Mouse (Mus musculus) limb, embryonic 10.5 days (tissue): ENCODE results near the gene Ankrd10. TPM values are rescaled to one million over a fixed set of nuclear protein-coding genes. Genes with fewer than 3 reads are reported as not detected.
"Not testable (repeated sequence)": the region's sequence is repeated elsewhere in the genome, so short reads cannot be mapped to it uniquely, and the experiment has no call there.

Source experiments
- DNase-seq: peaks from one replicate; pipeline ENCODE4 v3.0.0-alpha.2; 2017; ENCODE audit warnings: low spot score
- H3K27ac ChIP-seq: fragments of 300-500 bp; sonication (generic); 2 replicates; pipeline ENCODE4 v1.5.1; 2016; ENCODE audit warnings: mild to moderate bottlenecking
- H3K27me3 ChIP-seq: fragments of 300-500 bp; sonication (generic); 2 replicates; pipeline ENCODE4 v1.6.1; 2016; ENCODE audit warnings: low read depth, mild to moderate bottlenecking; ENCODE audit not compliant: poor library complexity, severe bottlenecking
- H3K36me3 ChIP-seq: fragments of 300-500 bp; sonication (generic); 2 replicates; pipeline ENCODE4 v1.6.1; 2016; ENCODE audit warnings: mild to moderate bottlenecking, moderate library complexity
- H3K4me1 ChIP-seq: fragments of 300-500 bp; sonication (generic); 2 replicates; pipeline ENCODE4 v1.6.1; 2016
- H3K4me3 ChIP-seq: fragments of 300-500 bp; sonication (generic); 2 replicates; pipeline ENCODE4 v1.5.1; 2016; ENCODE audit warnings: mild to moderate bottlenecking, moderate library complexity
- H3K9me3 ChIP-seq: fragments of 300-500 bp; sonication (generic); replicated peaks from 2 replicates; pipeline ENCODE4 v1.6.1; 2016; ENCODE audit warnings: mild to moderate bottlenecking
- WGBS: fragments of 180-500 bp; shearing (Covaris S2); methylation state at CpG from one replicate; pipeline ENCODE4 v1.1.7; 2016; 5-methylcytosine and 5-hydroxymethylcytosine counted together
- polyA plus RNA-seq: library from polyadenylated mRNA; unstranded; fragments of >200 nt; fragmentation: Nextera tagmentation; extraction: Ambion mirVana; gene quantifications from 2 replicates; pipeline ENCODE4 v1.2.1, GENCODE M21; 2016

The Ankrd10 gene
- polyA plus RNA-seq, result 146 and 157 TPM in 2 replicates

DNA sequence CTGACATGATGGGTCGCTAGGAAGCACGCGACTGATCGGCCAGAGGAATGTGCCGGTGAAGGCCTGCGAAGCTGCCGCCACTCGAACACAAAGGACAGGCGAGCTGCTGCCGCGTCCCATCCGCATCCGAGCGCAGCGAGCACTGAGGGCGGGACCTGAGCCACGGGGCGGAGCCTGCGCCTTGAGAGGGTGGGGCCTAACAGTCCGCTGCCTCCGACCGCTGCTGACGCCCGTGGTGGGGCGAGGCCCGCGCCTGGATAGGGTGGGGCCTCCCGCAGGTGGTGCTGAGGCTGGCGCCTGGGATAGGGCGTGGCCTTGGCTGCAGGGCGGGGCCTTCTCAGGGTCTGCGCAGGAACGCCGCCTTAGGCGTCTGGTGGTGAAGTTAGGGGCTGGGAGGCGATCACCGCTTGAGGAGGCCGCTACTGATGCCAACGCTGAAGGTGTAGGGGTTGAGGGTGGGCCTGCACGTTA lies at the start of gene Ankrd10:
Gene Ankrd10, minus strand, starts transcription at position 147 of the 471 bp plus-strand sequence.
- peak within 1 kb of the TSS; percentile 100 for H3K27ac ChIP-seq
- peaks cover 36% of the 10 kb centered on the region for H3K36me3 ChIP-seq
- peaks cover 35% of the 10 kb centered on the region for H3K4me1 ChIP-seq
- H3K27me3 ChIP-seq, result no peaks in the 10 kb centered on the region
- no peaks in the 10 kb centered on the region for H3K9me3 ChIP-seq
- H3K4me3 ChIP-seq, result peak within 1 kb of the TSS; percentile 96
- WGBS, result under 1% methylated on average over 40 of the region's 40 CpGs
- peak; percentile 95 for DNase-seq

DNA sequence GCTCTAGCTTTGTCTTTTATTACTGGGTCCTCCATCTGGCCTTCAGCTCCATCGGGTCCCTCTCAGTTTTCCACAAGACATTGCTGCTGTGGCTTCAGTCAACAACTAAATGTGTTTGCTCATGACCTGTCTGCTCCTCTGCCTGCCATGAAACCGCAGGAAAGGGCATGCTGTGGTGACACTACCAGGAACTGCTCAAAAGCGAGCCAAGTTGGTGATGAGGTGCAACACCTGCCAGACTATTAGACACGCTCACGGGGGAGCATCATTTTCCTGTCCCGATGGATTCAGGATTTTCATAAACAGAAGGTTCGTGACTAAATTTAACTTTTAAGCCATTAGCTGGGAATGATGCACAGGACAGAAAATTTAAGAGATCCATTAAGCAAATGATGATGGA lies 49.0 kb upstream of the Ankrd10 start:
- no peak for DNase-seq
- Histone ChIP-seq H3K4me1 (no peaks in the 10 kb centered on the region), H3K4me3 (no peak overlapping the region), H3K9me3 (no peaks in the 10 kb centered on the region), H3K27ac (no peak overlapping the region), H3K36me3 (no peaks in the 10 kb centered on the region), H3K27me3 (no peaks in the 10 kb centered on the region)
- 89% methylated on average over 7 of the region's 7 CpGs for WGBS

DNA sequence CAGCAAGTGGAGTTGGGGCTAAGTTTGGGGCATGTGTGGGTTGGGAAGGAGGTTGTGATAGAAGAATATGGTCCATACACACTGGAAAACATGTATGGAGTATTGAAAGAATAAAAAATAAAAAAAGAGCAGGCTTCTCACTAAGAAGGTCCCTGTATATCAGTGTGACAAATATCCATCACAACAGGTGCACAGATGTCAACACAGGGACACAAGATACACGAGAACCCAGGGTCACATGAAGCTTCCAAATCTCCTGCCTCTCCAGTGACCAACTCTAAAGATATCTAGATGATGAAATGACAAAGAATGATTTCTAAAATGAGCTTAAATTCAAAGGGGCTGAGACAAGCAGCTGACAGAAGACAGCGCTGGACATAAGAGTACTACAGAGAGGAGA lies 32.8 kb upstream of the Ankrd10 start:
- no peak overlapping the region for H3K4me3 ChIP-seq
- no peaks in the 10 kb centered on the region for H3K9me3 ChIP-seq
- H3K27me3 ChIP-seq, result no peaks in the 10 kb centered on the region
- no peaks in the 10 kb centered on the region for H3K4me1 ChIP-seq
- no peak for DNase-seq
- H3K36me3 ChIP-seq, result no peaks in the 10 kb centered on the region
- no peak overlapping the region for H3K27ac ChIP-seq
- WGBS, result 76% methylated on average over 2 of the region's 2 CpGs

DNA sequence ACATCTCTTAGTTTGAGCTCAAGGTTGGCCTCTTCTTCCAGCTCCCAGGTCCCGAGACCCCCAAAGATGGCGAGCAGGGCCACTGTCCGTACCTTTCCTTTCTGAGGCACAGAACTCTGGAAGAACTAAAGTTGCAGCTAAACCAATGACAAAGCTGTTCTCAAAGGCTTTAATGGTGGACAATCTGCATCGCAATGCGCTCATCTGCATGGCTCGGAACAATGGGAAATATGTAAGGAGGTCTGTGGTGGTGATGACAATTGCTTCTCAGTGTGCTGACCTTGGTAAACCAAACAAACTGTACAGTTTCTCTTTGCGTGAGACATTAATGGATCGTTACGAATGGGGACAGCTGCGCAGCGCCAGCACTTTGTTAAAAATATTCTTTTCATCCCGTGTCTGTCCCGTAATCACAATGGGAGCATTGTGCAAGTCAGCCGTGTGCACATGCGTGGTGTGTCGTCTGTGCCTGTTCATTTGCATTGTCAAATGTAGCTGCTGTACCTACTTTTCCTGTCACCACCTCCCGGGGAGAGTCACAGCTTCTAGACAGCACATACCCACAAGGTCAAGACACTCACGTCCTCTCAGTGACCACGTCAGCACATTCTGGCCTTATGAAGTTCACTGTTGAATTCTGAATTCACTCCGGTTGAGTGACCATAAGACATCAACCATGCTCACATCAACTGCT lies 30.6 kb upstream of the Ankrd10 start:
- H3K4me3 ChIP-seq, DNase-seq, H3K36me3 ChIP-seq, H3K9me3 ChIP-seq, H3K4me1 ChIP-seq, H3K27ac ChIP-seq, H3K27me3 ChIP-seq: not testable (repeated sequence)
- WGBS, result 93% methylated on average over 20 of the region's 20 CpGs

DNA sequence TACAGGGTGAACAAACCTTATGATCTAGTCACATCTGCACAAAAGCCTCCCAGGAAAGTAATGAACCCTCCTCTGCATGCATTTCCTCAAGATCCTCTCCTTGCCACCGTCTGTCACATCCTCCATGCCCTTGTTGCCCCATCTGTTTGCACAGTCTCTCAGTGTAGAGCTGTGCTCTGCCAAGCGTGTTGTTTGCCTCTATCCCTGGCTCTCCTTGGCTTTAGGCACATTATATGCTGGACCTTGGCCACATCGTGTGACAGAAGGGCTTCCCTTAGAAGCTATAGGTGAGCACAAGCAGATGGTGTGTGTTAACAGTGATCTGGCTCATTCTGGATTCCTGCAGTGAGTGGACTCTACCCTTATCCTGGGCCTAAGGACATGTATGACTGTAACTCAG lies 26.4 kb upstream of the Ankrd10 start:
- Histone ChIP-seq H3K9me3 (no peaks in the 10 kb centered on the region), H3K27ac (no peak overlapping the region), H3K4me1 (no peaks in the 10 kb centered on the region), H3K4me3 (no peak overlapping the region), H3K27me3 (no peaks in the 10 kb centered on the region), H3K36me3 (no peaks in the 10 kb centered on the region)
- no peak for DNase-seq
- 89% methylated on average over 3 of the region's 3 CpGs for WGBS

DNA sequence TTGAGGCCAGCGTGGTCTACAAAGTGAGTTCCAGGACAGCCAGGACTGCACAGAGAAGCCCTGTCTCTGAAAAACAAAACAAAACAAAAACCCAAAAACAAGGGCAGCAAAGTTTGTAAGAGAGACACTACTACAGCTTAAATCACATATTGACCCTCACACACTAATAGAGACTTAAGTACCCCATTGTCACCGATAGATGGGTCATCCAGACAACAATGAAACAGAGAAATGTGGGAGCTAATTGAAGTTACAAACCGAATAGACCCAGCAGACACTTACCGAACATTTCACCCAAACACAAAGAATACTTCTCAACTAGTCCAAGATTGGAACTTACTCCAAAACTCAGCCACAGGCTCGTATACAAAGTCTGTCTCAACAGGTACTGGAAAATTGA lies 14.5 kb upstream of the Ankrd10 start:
- H3K9me3 ChIP-seq, result no peaks in the 10 kb centered on the region
- 92% methylated on average over 5 of the region's 5 CpGs for WGBS
- peaks cover 13% of the 10 kb centered on the region for H3K4me1 ChIP-seq
- H3K4me3 ChIP-seq, result no peak overlapping the region
- no peaks in the 10 kb centered on the region for H3K36me3 ChIP-seq
- no peak for DNase-seq
- no peaks in the 10 kb centered on the region for H3K27me3 ChIP-seq
- no peak overlapping the region for H3K27ac ChIP-seq

DNA sequence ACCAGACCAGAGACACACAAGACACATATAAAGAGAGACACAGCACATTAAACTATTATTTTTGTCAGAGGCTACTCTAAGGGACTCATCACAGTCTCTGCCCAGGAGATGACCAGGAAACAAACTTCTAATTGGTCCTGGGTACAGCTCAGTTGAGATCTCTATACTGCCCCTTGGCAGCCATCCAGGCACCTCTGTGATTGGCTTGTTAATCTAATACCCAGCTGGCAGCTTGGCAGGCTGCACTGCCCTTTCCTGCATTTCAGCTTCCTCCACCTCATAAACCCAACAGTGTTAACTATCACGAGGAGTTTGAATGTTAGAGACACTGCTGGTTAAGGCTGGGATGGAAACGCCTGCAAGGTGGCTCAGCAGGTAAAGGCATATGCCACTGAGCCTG lies 7.6 kb upstream of the Ankrd10 start:
- no peaks in the 10 kb centered on the region for H3K27me3 ChIP-seq
- H3K27ac ChIP-seq, result no peak overlapping the region
- no peak for DNase-seq
- H3K36me3 ChIP-seq, result peaks cover 12% of the 10 kb centered on the region; the same call in 1 of the 2 replicates
- no peaks in the 10 kb centered on the region for H3K9me3 ChIP-seq
- no peak overlapping the region for H3K4me3 ChIP-seq
- 85% methylated on average over 2 of the region's 2 CpGs for WGBS
- peaks cover 19% of the 10 kb centered on the region for H3K4me1 ChIP-seq

DNA sequence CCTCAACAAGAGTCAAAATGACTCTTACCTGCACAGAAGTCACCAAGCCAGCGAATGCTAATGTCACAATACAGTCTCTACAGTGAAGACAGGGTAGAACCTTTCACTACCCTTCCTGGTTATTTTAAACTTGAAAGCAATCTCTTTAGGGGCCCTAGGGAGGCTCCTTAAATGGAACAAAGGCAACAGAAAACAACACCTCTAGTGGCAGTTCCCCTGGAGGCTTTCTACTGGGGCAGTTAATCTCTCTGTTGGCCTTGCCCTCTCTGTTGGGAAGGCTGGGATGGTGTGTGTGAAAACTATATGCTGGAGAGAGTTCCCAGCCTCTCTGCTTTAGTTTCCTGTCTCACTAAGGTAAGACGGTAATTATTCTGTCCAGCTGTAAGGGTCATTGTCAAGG lies 5.0 kb upstream of the Ankrd10 start:
- Histone ChIP-seq H3K36me3 (peaks cover 12% of the 10 kb centered on the region; the same call in 1 of the 2 replicates), H3K4me1 (peaks cover 24% of the 10 kb centered on the region; the same call in 1 of the 2 replicates), H3K27ac (no peak overlapping the region), H3K27me3 (no peaks in the 10 kb centered on the region), H3K4me3 (no peak overlapping the region), H3K9me3 (no peaks in the 10 kb centered on the region)
- DNase-seq, result no peak
- 50% methylated on average over 2 of the region's 2 CpGs for WGBS

DNA sequence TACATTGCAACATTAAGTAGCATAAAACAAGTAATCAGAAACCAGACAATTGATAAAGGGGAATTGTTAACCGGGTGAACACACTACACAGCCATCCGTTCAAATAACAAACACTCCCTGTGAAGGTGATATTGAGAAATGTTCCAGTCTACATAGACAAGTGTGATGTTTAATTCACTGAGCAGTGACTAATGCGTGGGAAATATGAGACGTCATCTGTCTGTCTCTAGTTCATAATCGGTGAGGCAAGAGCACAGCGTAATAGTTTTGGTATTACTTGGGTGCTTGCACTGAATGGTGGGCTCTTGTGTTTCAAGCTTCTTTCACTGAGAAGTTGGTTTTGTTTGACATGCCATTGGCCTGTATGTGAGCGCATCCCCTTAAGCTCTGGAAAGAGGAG lies 2.0 kb upstream of the Ankrd10 start:
- no peak for DNase-seq
- H3K4me1 ChIP-seq, result peaks cover 36% of the 10 kb centered on the region
- H3K4me3 ChIP-seq, result no peak overlapping the region
- H3K9me3 ChIP-seq, result no peaks in the 10 kb centered on the region
- no peak overlapping the region for H3K27ac ChIP-seq
- peaks cover 23% of the 10 kb centered on the region for H3K36me3 ChIP-seq
- WGBS, result 95% methylated on average over 7 of the region's 7 CpGs
- no peaks in the 10 kb centered on the region for H3K27me3 ChIP-seq

DNA sequence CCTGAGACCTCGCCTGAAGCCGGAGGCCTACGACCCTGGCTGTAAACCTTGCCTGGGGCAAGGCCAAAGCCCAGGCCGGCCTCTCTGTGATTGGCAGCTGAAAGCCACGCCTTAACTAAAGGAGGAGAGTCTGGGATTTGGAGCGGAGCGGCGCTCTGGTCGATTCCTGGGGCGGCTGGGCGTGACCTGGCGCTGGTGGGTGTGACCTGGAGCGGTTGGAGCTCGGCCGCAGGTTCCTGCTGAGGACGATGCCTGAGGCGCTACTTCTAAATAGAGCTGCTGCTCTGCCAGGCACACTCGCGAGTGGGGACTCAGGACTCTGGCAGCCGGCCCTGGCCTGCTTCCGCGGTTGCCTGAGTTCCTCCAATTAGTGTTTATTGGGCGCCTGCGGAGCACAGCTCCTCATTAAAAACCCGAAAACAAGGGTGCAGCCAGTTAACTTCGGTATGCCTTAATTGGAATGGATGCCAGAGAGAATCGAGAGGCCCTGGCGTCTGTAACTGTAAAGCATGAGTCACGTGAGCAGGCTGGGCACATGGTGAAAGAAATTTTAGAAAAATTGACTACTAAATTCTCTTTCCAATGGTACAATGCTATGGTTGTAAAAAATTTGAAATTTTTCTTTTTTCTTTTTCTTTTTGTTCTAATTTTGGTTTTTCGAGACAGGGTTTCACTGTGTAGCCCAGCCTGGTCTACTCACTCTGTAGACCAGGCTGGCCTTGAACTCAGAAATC lies 934 bp upstream of the Ankrd10 start:
- Histone ChIP-seq H3K27me3 (no peaks in the 10 kb centered on the region), H3K36me3 (peaks cover 33% of the 10 kb centered on the region), H3K4me3 (peak overlapping the region; percentile 96), H3K27ac (peak overlapping the region; percentile 100), H3K9me3 (no peaks in the 10 kb centered on the region), H3K4me1 (peaks cover 38% of the 10 kb centered on the region)
- WGBS, result 4% methylated on average over 30 of the region's 30 CpGs
- peak; percentile 90 for DNase-seq

DNA sequence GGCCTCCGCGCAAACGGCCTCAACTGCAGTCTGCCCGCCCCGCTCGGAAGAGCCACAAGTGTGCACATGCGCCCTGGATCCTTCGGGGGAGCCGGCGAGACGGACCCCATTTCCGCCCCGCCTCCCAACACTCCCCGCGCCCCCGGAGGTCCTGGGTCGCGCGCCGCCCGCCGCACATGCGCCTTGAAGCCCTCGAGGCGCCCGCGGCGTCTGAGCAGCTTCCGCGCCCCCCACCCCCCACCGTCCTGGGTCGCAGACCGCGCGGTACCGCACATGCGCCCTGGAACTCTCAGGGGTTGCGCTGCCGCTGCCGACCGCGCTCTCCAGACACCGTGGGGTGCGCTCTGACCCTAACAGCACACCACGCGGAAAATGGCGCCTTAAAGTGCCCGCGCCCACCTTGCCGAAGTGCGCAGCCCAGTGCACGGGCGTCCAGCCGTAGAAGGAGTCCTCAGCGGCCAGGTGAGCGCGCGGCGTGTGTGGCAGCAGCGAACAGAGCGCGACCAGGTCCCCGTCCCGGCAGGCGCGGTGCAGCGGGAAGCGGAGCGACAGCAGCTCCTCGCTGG lies 462 bp downstream of the Ankrd10 start:
- H3K36me3 ChIP-seq, result peaks cover 41% of the 10 kb centered on the region
- H3K27me3 ChIP-seq, result no peaks in the 10 kb centered on the region
- WGBS, result under 1% methylated on average over 70 of the region's 70 CpGs
- H3K9me3 ChIP-seq, result no peaks in the 10 kb centered on the region
- peak; percentile 94 for DNase-seq
- peak overlapping the region; percentile 100 for H3K27ac ChIP-seq
- peaks cover 32% of the 10 kb centered on the region for H3K4me1 ChIP-seq
- peak overlapping the region; percentile 96 for H3K4me3 ChIP-seq

DNA sequence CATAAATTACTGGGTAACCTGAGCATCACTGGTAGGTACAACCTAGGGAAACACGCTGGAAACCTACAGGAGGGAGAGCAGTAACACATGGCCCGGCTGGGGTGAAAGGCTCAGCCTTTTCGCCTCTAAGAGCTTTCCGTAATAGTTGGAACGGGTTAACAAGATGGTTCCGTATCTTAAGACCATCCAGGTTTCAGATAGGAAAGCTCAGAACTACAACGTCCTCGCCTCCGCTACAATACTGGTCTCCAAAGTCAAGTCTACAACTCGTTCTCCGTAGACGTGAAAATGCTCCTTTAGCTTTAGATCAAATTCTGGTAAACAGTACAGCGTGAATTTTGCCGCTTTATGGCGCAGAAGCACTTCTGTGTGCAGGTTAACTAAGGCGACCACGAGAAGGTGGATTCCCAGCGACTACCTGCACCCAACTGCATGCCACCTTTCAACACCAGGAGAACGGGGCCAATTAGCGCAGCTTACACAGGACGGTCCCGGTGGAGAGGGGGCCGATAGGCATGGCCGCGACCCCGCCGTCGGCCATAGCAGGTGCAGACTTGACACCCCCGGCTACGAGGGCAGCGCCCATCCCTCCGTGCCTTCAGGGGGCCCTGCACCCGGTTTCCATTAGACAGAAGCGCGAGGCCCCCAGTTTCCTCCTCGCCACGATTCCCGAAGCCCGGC lies 1.1 kb downstream of the Ankrd10 start:
- no peaks in the 10 kb centered on the region for H3K9me3 ChIP-seq
- H3K4me1 ChIP-seq, result peaks cover 32% of the 10 kb centered on the region
- peak overlapping the region; percentile 96 for H3K4me3 ChIP-seq
- H3K27me3 ChIP-seq, result no peaks in the 10 kb centered on the region
- WGBS, result under 1% methylated on average over 39 of the region's 39 CpGs
- peak overlapping the region; percentile 100 for H3K27ac ChIP-seq
- H3K36me3 ChIP-seq, result peaks cover 43% of the 10 kb centered on the region
- DNase-seq, result no peak
